Mouse (Mus musculus) lung, postnatal 25 days (tissue): ENCODE measurements around the gene Kctd7.
A peak's percentile ranks its signal among the peaks of the same experiment; 100 is the strongest.

Source experiments
- DNase-seq: peaks from one replicate; pipeline ENCODE4 v3.0.0; 2022; ENCODE audit warnings: low spot score

Kctd7 gene

DNA sequence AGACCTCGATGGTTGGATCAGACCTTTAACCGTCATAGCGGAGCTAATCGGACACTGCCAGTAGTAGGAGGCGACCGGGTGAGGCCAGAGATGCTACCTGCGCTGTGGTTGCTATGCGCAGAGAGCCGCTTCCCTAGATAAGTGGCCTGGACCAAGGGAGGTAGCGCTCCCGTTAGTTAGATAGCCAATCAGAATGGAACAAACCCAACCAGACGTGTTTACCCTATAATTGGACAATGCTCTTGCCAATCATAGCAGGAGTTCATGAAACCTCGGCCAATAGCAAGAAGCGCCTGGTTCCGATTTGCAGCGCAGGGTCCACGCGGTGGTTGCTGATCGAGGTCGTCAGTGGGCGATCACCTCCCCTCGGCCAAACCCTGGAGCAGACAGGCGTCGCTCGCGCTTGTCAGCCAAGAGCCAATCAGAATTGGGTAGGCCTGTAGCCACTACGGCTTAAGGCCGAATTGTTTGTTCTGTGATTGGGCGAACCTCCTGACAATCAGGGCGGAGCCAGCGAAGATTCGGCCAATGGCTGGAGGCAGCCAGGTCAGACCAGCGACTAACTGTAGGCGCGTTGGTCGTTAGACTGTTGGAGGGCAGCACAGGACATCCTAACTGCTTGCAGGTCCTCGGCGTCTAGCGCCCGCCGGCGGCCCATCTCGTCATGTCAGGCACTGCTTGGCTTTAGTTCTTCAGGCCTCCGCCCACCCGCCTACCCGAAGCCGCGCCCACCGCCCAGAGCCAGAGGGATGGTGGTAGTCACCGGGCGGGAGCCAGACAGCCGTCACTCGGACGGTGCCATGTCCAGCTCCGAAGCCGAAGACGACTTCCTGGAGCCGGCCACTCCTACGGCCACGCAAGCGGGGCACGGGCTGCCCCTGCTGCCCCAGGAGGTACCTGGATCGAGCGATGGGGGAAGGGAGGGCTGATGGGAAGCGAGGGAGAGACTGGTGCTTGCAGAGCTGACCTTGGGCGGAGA lies at the start of gene Kctd7:
Gene Kctd7, plus strand, starts transcription at position 528 of the 979 bp plus-strand sequence.
- peak; percentile 99 for DNase-seq

DNA sequence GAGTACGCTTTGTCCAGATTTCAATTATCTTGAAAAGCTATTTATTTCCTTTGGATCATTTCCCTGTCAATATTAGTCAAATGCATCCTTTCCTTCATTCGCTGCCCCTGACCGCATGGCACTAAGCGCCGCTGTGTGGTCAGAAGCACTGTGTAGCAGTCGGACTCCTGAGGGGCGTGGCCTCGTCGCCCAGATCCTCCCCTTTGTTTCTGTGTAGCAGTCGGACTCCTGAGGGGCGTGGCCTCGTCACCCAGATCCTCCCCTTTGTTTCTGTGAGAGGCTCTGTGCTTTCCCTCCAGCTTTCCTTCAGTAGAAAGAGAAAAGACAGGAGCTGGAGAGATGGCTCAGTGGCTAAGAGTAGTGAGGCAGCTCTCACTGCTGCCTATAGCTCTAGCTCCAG lies 47.9 kb upstream of the Kctd7 start:
- no peak for DNase-seq

DNA sequence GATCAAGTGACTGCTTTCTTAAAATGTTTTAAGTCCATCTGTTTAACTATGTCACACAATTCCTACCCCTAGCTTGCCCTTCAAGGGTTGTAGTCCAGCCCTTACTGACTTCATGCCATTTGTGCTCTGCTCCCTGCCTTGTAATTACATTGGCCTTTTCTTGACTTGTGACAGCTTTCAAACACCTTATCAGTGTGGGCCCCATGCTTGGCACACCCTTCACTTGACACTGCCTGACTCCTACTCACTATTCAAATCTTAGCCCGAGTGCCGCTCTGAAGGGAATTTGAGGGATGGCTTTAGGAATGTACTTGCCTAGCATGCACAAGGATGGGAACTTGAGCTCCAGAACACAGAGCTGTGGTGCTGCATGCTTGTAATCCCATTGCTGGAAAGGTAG lies 46.8 kb upstream of the Kctd7 start:
- DNase-seq = no peak

DNA sequence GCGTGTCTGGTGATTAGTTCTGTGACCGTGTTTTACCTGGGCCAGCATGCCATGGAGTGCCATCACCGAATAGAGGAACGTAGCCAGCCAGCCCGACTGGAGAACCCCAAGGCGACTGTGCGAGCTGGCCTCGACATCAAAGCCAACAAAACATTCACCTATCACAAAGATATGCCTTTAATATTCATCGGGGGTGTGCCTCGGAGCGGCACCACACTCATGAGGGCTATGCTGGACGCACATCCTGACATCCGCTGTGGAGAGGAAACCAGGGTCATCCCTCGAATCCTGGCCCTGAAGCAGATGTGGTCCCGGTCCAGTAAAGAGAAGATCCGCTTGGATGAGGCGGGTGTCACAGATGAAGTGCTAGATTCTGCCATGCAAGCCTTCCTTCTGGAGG lies 42.9 kb upstream of the Kctd7 start:
- DNase-seq = no peak

DNA sequence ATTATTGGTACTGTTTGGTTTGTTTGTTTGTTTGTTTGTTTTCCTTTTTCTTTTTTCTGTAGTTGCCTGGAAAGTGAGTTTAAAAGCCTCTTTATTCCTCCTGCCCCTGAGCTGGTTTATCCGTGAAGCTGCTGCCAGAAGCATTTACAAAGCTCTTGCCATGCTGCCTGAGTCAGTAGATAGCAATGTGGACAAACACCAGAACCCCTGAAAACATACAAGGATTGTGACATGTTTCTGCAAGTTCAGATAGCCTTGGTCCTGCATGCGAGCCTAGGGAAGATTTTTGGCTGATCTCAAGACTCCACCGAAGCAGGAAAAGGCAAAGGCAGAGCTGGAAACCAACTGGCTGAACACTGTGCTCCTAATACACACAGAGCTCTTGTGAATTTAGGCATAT lies 35.3 kb upstream of the Kctd7 start:
- DNase-seq = no peak

DNA sequence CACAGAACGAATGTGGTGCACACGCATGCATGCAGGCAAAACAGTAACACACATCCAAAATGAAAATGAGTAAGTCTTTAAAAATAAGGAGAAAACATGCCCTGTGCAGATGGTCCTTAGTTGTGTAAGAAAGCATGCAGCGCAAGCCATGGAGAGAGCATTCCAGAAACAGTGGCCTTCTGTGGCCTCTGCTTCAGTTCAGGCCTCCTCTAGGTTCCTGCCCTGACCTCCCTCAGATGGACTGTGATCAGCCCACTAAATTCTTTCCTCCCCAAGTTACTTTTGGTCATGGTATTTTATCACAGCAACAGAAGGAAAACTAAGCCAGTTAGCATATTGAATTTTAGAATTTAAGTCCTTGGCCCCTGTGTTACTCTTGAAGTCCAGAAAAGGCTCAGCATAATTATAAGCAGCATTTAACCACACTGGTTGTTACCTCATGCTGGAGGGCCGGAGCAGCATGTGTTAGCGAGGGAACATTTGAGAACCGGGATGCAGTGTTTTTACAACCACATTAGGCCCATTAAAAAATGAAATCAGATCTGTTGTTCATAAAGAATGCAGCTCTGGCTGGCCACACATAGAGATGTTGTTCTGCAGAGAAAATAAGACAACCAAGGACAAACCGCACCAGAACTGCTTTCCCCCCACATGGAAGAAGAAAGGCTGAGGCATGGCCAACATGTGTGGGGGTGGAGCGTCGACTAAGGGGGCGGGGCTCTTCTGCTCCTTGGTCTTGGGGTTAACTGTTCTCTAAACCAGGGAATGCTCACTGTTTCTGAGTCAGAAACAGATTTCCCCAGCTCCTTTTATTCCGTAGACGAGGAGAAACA lies 33.8 kb upstream of the Kctd7 start:
- DNase-seq = no peak

DNA sequence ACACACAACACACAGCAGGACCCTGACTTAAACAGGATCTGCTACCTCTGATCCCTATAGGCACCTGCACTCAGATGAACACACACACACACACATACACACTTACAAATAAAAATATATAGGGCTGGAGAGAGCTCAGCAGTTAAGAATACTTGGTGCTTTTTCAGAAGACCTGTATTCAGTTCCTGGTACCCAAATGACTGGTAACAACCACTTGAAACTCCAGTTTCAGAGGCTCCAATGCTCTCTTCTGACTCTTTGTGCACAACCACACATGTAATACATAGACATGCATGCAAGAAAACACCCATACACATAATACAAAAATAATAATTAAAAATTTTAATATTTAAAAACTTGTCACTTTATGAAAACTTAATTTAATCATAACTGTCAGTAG lies 32.0 kb upstream of the Kctd7 start:
- DNase-seq = no peak

DNA sequence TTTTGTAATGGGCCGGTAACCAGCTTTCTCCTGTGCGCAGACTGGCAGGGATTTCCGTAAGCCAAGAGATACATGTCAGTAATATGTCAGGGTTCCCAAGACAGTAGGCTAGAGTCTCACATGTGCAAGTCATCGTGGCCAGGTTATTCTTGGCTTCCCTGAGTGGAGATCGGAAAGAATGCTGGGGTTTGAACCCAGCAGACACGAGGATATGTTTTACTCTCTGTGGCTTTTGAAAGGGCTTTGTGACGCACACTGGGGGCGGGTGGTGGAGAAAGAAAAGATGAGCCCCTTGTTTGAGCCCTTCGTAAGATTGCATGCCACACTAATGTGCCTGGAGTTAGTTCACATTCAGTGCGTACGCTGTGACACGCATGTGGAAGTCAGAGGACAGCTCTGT lies 28.5 kb upstream of the Kctd7 start:
- DNase-seq = no peak

DNA sequence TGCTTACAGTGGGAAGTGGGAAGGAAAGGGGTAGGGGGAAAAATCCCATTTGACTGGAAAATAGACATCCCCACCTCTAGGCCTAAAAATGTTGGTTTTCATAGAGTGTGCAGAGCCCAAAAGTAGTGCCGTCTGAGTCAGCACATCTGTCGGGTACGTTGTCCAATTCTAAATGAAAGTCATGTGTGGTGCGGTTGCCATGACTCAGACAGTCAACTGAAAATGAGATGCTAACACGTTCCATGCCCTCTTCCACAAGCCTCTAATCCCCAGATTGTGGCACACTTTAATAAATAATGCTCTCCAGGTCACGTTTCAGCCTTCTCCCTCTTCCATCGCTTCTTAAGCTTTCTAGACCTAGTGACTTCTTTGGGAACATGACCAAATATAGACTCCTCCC lies 27.8 kb upstream of the Kctd7 start:
- no peak for DNase-seq

DNA sequence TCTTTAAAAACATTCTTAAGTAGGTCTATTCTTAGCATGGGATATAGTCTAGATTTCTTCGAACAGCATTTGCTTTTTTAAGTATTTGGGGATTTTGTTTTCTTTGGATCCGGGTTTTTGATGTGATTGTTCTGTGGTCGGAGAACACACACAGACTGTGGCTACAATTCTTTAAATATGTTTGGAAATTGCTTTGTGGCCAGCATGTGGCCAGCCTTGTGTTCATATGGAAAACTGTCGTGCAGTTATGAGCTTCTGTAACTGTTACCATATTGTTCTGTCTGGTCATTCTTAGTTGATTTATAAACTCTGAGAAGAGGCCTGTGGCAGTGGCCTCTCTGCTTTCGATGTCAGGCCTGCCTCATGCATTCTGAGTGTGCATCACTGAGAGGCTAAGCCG lies 26.7 kb upstream of the Kctd7 start:
- no peak for DNase-seq

DNA sequence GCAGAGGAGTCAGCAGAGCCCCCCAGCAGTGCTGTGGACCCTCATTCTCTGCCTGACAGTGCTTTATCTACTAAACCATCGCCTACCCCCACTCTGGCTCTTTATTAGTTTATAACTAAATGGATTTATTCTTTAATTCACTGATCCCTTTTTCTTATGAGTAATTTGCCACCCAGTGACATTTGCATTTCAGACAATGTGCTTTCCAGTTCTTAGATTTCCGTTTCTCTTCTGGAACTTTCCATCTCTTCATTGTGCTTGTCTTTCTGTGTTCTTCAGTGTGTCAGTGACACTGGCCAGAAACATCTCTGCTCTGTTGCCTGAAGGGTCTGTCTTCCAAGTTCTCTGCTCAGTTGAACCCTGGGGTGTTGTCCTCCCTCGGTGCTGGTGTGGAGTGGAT lies 25.4 kb upstream of the Kctd7 start:
- DNase-seq = no peak

DNA sequence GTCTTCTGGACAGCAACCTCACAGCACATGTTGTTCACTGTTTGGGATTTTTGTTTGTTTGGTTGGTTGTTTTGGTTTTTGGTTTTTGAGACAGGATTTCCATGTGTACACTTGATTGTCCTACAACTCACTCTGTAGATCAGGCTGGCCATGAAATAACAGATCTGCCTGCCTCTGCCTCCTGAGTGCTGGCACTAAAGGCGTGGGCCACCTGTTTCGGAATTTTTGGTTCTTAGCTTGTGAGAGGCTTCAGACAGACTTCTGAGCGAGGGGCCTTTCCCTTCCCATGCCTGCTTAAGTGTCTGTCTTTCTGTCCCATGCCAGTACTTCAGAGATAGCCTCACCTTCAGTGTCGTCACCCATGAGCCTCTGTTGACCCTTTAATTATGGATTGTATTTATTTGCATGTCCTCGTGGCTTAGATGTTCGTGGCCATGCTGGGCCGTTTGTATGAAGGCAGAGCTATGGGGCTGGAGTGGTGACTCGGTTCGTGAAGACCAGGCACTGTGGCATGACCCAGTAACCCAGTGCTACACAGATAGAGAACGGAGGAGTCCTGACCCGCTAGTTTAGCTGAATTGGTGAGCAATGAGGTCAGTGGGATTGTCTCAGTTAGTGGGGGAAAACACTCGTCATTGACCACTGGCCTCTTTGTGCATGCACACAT lies 24.5 kb upstream of the Kctd7 start:
- DNase-seq = no peak

DNA sequence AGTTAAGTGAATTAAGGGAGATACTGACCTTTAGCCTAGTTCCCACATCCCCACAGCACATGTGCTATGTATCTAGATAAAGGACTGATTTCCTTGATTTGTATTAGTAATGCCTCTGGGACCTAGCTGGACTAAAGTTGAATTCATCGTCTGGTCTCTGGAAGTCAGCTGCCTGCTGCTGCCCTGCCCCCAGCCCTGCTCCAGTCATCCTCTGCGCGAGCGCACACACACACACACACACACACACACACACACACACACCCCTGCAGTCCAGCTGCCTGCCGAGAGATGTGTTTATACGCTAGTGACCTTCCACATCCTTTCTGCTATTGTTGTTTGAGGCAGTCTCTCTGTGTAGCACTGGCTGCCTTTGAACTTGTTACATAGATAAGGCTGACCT lies 23.8 kb upstream of the Kctd7 start:
- DNase-seq = no peak

DNA sequence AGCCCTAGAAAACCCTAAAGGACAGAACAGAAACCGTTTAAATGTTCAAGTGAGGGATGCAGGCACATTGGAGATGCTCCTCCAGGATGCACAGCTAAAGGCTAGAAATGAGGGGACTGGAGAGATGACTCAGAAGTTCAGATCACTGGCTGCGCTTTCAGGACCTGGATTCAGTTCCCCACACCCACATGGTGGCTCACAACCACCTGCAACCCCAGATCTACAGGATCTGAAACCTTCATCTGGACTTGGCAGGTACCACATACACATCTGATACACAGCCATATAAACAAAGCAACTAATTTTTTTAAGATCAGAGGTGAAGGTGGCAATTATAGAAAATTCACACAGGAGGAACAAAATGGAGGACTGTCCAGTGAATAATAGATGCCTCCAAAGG lies 22.3 kb upstream of the Kctd7 start:
- no peak for DNase-seq

DNA sequence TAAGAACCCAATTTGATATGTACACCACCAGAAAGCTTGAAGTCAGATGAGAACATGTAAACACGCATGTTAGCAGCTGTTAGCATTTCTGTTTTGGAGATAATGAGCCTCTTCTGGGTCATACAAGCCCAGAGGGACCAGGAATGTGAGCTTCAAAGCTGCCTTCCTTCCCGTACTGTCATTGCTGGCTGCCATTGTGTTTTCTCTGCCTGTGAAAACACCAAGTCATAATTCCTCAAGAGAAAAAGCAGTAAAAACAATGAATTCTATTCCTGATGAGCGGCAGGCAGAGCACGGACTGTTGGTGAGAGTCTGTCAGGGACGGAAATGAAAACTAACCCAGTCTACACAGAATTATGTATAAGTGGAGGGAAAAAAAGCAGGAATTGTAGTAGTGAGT lies 20.4 kb upstream of the Kctd7 start:
- no peak for DNase-seq

DNA sequence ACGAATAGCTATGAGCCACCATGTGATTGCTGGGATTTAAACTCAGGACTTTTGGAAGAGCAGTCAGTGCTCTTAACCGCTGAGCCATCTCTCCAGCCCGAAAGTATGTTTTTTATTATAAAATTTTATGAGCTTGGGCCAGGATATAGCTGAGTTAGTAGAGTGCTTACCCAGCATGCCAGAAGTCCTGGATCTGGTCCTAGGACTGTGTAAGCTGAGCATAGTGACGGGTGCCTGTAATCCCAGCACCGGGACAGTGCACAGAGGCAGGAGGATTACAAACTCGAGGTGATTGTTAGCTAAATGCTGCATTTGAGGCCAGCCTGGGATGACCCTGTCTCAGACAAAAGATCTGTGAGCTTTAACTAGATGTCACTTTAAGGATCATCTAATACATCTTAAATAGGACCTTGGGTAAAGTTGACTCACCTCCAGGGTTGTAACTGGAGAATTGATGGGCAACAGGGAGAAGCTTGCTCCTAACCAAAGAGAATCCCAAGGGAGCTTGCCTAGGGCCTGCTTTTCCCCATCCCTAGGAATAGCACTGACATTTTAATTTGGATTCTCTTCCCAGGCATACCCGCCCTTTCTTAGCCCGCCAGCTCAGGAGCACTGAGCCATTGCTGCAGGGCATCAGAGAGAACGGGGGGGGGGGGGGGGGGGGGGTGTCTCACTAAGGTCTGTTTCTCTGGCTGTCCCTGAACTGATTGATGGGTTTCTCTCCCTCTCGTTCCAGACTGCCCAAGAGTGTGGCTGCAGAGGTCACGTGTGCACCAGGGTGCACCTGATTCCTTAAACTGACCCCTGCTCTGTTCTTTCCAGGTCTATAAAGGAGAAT lies 15.8 kb upstream of the Kctd7 start:
- no peak for DNase-seq

DNA sequence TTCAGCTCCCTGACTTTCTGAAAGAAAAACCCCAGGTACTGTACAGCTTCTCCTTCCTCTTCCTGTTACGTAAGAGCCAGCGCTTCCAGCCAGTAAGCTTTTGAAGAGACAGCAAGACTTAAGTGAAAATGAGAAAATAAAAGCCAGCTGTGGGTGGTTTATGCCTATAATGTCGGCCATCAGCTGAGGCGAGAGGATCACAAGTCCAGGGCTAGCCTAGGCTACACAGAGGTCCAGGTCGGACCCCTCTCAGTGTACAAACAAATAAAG lies 15.2 kb upstream of the Kctd7 start:
- DNase-seq = no peak

DNA sequence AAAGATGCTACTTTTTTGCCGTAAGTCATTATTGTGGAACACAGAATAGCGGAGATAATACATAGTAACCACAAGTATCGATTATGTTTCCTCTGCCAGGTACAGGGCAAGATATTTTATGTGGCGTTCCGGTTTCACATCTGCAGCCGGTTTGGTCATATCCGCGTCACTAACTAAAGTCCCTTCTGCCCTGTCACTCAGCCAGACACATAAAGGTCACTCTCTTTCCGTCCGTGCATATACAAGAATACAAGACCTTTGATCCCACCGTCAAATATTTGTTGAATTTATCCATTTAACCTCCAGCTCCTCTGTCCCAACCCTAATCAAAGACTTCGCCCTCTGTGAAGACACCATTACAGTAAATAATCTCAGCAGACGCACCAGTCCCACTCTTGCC lies 8.1 kb upstream of the Kctd7 start:
- no peak for DNase-seq

DNA sequence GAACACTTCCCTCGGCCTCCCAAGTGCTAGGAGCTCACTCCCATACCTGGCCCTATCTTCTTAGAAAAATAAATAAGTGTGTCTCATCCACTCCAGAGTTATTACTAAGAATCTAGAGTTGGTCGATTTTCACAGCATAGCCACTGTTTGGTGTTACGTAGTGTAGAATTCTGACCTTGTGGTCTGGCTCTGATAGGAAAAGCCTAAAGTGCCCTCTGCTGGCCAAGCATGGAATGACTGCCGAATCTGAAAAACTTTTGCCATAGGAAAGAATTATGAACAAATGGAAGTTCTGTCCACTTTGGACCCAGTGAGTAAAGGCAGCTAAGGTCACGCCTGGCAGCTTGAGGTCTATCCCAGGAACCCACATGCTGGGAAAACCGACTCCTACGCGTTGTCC lies 5.3 kb upstream of the Kctd7 start:
- DNase-seq = peak; percentile 83

DNA sequence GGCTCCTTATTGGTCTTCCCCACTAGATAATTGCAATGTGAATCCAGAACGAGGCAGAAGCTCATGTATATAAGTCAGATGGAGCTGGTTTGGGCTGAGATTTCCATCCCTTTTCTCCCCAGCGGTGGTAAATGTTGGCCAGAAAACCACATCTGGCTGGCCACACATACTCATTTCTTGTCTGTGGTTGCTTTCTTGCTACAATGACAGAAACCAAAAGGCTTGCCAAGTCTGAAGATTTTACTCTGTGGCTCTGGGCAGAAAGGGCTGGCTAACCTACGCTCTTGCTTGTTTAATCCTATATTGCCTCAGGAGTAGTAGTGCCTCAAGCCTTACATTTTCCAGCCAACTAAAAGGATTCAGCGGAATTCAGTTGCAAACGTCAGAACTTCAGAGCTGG lies 3.5 kb upstream of the Kctd7 start:
- no peak for DNase-seq

DNA sequence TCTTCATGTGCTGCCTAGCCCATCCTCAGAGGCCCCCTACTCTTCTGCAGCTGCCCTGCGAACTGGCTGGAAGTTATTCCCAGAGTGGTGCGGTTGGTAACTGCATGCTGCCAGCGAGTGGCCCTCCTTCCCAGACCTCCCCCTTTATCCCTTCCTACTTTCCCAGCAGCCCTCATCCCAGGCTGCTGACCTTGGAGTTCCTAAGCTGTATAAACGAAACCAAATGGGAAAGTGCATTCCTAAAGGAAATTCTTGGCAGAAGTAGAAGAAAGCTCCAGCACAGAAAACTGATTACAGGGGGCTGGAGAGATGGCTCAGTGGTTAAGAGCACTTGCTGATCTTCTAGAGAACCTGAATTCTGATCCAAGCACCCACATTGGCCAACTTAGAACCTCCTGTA lies 2.6 kb upstream of the Kctd7 start:
- peak; percentile 23 for DNase-seq

DNA sequence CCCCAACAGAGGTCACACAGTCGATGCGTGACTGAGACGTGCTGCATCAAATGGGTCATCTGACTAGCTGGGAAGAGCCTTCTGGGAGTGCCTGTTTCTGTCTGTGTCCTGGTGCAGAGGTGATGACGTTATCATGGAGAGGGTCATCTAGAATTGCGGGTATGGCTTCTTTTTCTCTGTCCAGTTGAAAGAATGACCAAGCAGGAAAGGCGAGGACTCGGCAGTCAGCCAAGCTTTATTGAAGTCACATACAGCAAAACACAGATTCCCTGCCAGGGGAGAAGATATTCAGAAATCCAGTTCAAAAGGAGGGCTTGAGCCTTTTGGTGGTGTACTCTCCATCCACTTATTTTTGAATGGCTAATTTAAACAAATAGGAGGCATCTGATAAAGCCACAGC lies 1.6 kb upstream of the Kctd7 start:
- no peak for DNase-seq
